Mouse (Mus musculus) megakaryocyte, embryonic 14.5 days (primary cell): ENCODE data around the gene Zmym2.

Experiments
- FLI1 ChIP-seq: IDR thresholded peaks from 2 replicates; pipeline ENCODE4 v1.6.1; 2012; ENCODE audit warnings: low read length, inconsistent platforms, mixed read lengths
- GATA1 ChIP-seq: IDR thresholded peaks from 3 replicates; pipeline ENCODE4 v1.6.1; 2012; ENCODE audit warnings: mixed read lengths, low read length, inconsistent platforms, borderline replicate concordance

- TF ChIP-seq GATA1 (no peak), FLI1 (no peak)
These were observed 1.4 kb downstream of the Zmym2 start for GRCm38 (mm10) chr14:56887887-56888286.
